Mouse (Mus musculus): Measurements from ENCODE around the gene Clip3. TPM values are rescaled to one million over a fixed set of nuclear protein-coding genes. Genes with fewer than 3 reads are reported as not detected.

The Clip3 gene
- polyA plus RNA-seq, 1 experiment, result 19.4 TPM

DNA sequence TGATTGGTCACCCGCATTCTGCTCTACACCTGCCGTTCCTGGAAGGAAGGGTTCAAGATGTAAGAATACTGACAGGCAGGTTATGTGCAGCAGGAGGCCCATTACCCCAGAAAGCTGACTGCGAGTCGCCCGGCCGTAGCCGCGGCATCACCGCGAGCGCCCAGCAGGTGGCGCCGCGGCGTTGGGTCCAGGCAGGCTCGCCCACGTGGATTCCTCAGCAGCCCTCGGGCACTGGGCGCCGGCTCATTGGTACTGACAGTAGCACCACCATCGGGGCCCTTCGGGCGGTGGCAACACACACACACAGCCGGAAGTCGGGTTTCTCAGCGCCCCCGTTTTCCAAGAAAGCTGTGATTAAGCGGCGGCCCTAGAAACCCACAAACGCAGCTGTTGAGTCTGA is 56.3 kb downstream of the Clip3 start:
- no peak overlapping the region for H3ac ChIP-seq (ENCODE audit: control insufficient read depth, insufficient read length)

DNA sequence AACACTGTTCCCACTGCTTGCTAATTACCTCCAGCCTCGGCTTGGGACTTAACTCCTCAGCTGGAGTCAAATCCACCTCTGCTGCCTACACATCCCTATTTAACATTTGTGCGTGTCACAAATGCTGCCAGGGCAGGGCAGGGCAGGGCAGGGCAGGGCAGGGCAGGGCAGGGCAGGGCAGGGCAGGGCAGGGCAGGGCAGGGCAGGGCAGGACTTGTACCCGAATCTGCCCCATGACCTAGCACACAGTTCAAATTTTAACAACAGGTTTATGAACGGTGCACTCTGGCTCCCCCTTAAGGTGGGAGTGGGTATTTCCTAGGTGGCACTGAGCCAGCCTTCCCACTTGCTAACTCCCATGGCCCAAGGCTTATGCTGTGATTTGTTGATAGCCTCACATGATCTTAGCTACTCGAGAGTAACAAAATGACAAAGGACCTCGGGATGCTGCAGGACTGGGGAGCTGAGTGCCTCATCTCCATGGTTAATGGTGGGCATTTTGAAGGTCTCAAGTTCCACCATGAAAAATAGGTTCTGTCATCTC is 61.8 kb downstream of the Clip3 start:
- H3K27me3 ChIP-seq (ENCODE audit: control insufficient read depth, insufficient read depth, insufficient read length), result peaks cover 53% of the 10 kb centered on the region
- TF ChIP-seq MAX (IDR thresholded peaks at IDR 0.05; ENCODE audit: low read depth) (no peak), USF1 (IDR thresholded peaks at IDR 0.05; ENCODE audit: low read depth) (peak; percentile 35)

More for the DNA sequence above, 56.3 kb downstream of the Clip3 start:
- Histone ChIP-seq H3K4me3 (no peak overlapping the region), H3K79me2 (ENCODE audit: control insufficient read depth, insufficient read depth) (no peaks in the 10 kb centered on the region), H3K36me3 (ENCODE audit: control insufficient read depth, insufficient read depth) (no peaks in the 10 kb centered on the region), H3K4me2 (ENCODE audit: low read depth) (no peak overlapping the region), H3K27me3 (ENCODE audit: control insufficient read depth, insufficient read depth, insufficient read length) (peaks cover 47% of the 10 kb centered on the region)
- TF ChIP-seq TCF12 (IDR thresholded peaks at IDR 0.05; ENCODE audit: insufficient read depth, poor library complexity, severe bottlenecking) (no peak), POLR2AphosphoS2 (IDR thresholded peaks at IDR 0.05; ENCODE audit: insufficient read length, low read depth) (no peak), MYOD1 (IDR thresholded peaks at IDR 0.05; ENCODE audit: control insufficient read depth in 1 of 3, insufficient read length in 2 of 3, low read depth in 2 of 3) (no peak), SRF (IDR thresholded peaks at IDR 0.05; ENCODE audit: control insufficient read depth, insufficient read length, low read depth) (no peak), CEBPB (IDR thresholded peaks at IDR 0.05; ENCODE audit: insufficient read depth, poor library complexity, severe bottlenecking) (no peak), POLR2A (IDR thresholded peaks at IDR 0.05; ENCODE audit: insufficient read length, low read depth) (no peak), TCF3 (IDR thresholded peaks at IDR 0.05; ENCODE audit: insufficient read length, low read depth) (no peak), USF1 (IDR thresholded peaks at IDR 0.05; ENCODE audit: low read depth) (no peak)

GRCm38 (mm10) chr7:30354059-30354458 is 62.5 kb downstream of the Clip3 start:
- H3K36me3 ChIP-seq (ENCODE audit: control insufficient read depth, insufficient read depth), result no peaks in the 10 kb centered on the region
- no peak for TF ChIP-seq MYOG (IDR thresholded peaks at IDR 0.05; ENCODE audit: control insufficient read depth in 1 of 3, insufficient read depth in 1 of 3, insufficient read length in 2 of 3, low read depth in 2 of 3)
- no peak for TF ChIP-seq POLR2AphosphoS2 (IDR thresholded peaks at IDR 0.05; ENCODE audit: insufficient read length, low read depth)
- peaks cover 46% of the 10 kb centered on the region for H3K27me3 ChIP-seq (ENCODE audit: control insufficient read depth, insufficient read depth, insufficient read length)
- H3K4me3 ChIP-seq, result no peak overlapping the region
- no peaks in the 10 kb centered on the region for H3K79me2 ChIP-seq (ENCODE audit: control insufficient read depth, insufficient read depth)
- no peak overlapping the region for H3K4me2 ChIP-seq (ENCODE audit: low read depth)
- no peak overlapping the region for H3ac ChIP-seq (ENCODE audit: control insufficient read depth, insufficient read length)

More for the DNA sequence above, 61.8 kb downstream of the Clip3 start:
- Histone ChIP-seq H3K36me3 (ENCODE audit: control insufficient read depth, insufficient read depth) (no peaks in the 10 kb centered on the region), H3ac (ENCODE audit: control insufficient read depth, insufficient read length) (no peak overlapping the region), H3K79me2 (ENCODE audit: control insufficient read depth, insufficient read depth) (no peaks in the 10 kb centered on the region), H3K4me2 (ENCODE audit: low read depth) (no peak overlapping the region), H3K4me3 (no peak overlapping the region)

Other genes starting within 250 kb of the Clip3 start
- gene Zfp14, start 240.3 kb upstream of the Clip3 start, polyA plus RNA-seq (2012; fragmentation: generic; extraction: Trizol), result 0.97 TPM
- 2.8 TPM for gene Zfp82, start 218.8 kb upstream of the Clip3 start, polyA plus RNA-seq (2012; fragmentation: generic; extraction: Trizol)
- 0.32 TPM for gene Gm26920, start 201.3 kb upstream of the Clip3 start, polyA plus RNA-seq (2012; fragmentation: generic; extraction: Trizol)
- gene Zfp566, start 201.2 kb upstream of the Clip3 start, polyA plus RNA-seq (2012; fragmentation: generic; extraction: Trizol), result 4.3 TPM
- 11.3 TPM for gene Zfp260, start 197.0 kb upstream of the Clip3 start, polyA plus RNA-seq (2012; fragmentation: generic; extraction: Trizol)
- gene Zfp382, start 169.8 kb upstream of the Clip3 start, polyA plus RNA-seq (2012; fragmentation: generic; extraction: Trizol), result 1.1 TPM
- gene Zfp146, start 122.0 kb upstream of the Clip3 start, polyA plus RNA-seq (2012; fragmentation: generic; extraction: Trizol), result 13.2 TPM
- gene Cox7a1, start 107.6 kb upstream of the Clip3 start, polyA plus RNA-seq (2012; fragmentation: generic; extraction: Trizol), result 112 TPM
- 622 TPM for gene Capns1, start 92.9 kb upstream of the Clip3 start, polyA plus RNA-seq (2012; fragmentation: generic; extraction: Trizol)
- 174 TPM for gene Polr2i, start 59.8 kb upstream of the Clip3 start, polyA plus RNA-seq (2012; fragmentation: generic; extraction: Trizol)
- gene Tbcb, start 59.5 kb upstream of the Clip3 start, polyA plus RNA-seq (2012; fragmentation: generic; extraction: Trizol), result 147 TPM
- gene Ovol3, start 56.0 kb upstream of the Clip3 start, polyA plus RNA-seq (2012; fragmentation: generic; extraction: Trizol), result not detected
- 0.02 TPM for gene Thap8, start 11.6 kb upstream of the Clip3 start, polyA plus RNA-seq (2012; fragmentation: generic; extraction: Trizol)
- 5.0 TPM for gene Wdr62, start 11.3 kb upstream of the Clip3 start, polyA plus RNA-seq (2012; fragmentation: generic; extraction: Trizol)
- gene Alkbh6, start 17.0 kb downstream of the Clip3 start, polyA plus RNA-seq (2012; fragmentation: generic; extraction: Trizol), result 33.9 TPM
- gene Syne4, start 23.1 kb downstream of the Clip3 start, polyA plus RNA-seq (2012; fragmentation: generic; extraction: Trizol), result 1.2 TPM
- 4.0 TPM for gene E130208F15Rik, start 30.0 kb downstream of the Clip3 start, polyA plus RNA-seq (2012; fragmentation: generic; extraction: Trizol)
- gene Sdhaf1, start 32.2 kb downstream of the Clip3 start, polyA plus RNA-seq (2012; fragmentation: generic; extraction: Trizol), result 13.6 TPM
- gene Lrfn3, start 71.0 kb downstream of the Clip3 start, polyA plus RNA-seq (2012; fragmentation: generic; extraction: Trizol), result 0.66 TPM
- not detected for gene Tyrobp, start 122.0 kb downstream of the Clip3 start, polyA plus RNA-seq (2012; fragmentation: generic; extraction: Trizol)
- gene Hcst, start 128.1 kb downstream of the Clip3 start, polyA plus RNA-seq (2012; fragmentation: generic; extraction: Trizol), result not detected
- gene Nfkbid, start 130.0 kb downstream of the Clip3 start, polyA plus RNA-seq (2012; fragmentation: generic; extraction: Trizol), result 0.07 TPM
- 0.26 TPM for gene Aplp1, start 153.8 kb downstream of the Clip3 start, polyA plus RNA-seq (2012; fragmentation: generic; extraction: Trizol)
- gene Kirrel2, start 166.0 kb downstream of the Clip3 start, polyA plus RNA-seq (2012; fragmentation: generic; extraction: Trizol), result not detected
- 0.43 TPM for gene Nphs1, start 166.6 kb downstream of the Clip3 start, polyA plus RNA-seq (2012; fragmentation: generic; extraction: Trizol)
- gene Prodh2, start 201.9 kb downstream of the Clip3 start, polyA plus RNA-seq (2012; fragmentation: generic; extraction: Trizol), result not detected
- gene Arhgap33, start 243.3 kb downstream of the Clip3 start, polyA plus RNA-seq (2012; fragmentation: generic; extraction: Trizol), result 8.7 TPM